Mouse (Mus musculus): Measurements from ENCODE around the gene Abhd11.
"Not testable (repeated sequence)": the region's sequence is repeated elsewhere in the genome, so short reads cannot be mapped to it uniquely, and the experiment has no call there.

Abhd11 gene

GRCm38 (mm10) chr5:135008671-135009589, at the start of gene Abhd11:
Abhd11 (plus strand) TSS chr5:135009152.
- peak; percentile 86 to 91 for DNase-seq (ENCODE audit: low spot score in 2 of 2)

- no peak for DNase-seq (ENCODE audit: low spot score in 2 of 2)
Observed at GRCm38 (mm10) chr5:134960430-134960829, 48.5 kb upstream of the Abhd11 start.

- DNase-seq (ENCODE audit: low spot score in 2 of 2): no peak
Observed at GRCm38 (mm10) chr5:134961519-134961918, 47.4 kb upstream of the Abhd11 start.

- no peak for DNase-seq (ENCODE audit: low spot score in 2 of 2)
Observed at GRCm38 (mm10) chr5:134963546-134963945, 45.4 kb upstream of the Abhd11 start.

GRCm38 (mm10) chr5:134964655-134965054, 44.3 kb upstream of the Abhd11 start:
- DNase-seq (ENCODE audit: low spot score in 2 of 2): not testable (repeated sequence)

- peak; percentile 53 to 61 for DNase-seq (ENCODE audit: low spot score in 2 of 2)
Observed at GRCm38 (mm10) chr5:134965473-134965851, 43.5 kb upstream of the Abhd11 start.

GRCm38 (mm10) chr5:134965852-134966821, 42.8 kb upstream of the Abhd11 start:
- DNase-seq (ENCODE audit: low spot score in 2 of 2): peak in 1 of 2 experiments; percentile 4

GRCm38 (mm10) chr5:134967164-134967944, 41.6 kb upstream of the Abhd11 start:
- no peak for DNase-seq (ENCODE audit: low spot score in 2 of 2)

GRCm38 (mm10) chr5:134970671-134971070, 38.3 kb upstream of the Abhd11 start:
- DNase-seq (ENCODE audit: low spot score in 2 of 2): no peak

GRCm38 (mm10) chr5:134973081-134973480, 35.9 kb upstream of the Abhd11 start:
- DNase-seq (ENCODE audit: low spot score in 2 of 2): no peak

- DNase-seq (ENCODE audit: low spot score in 2 of 2): no peak
Observed at GRCm38 (mm10) chr5:134973526-134973925, 35.4 kb upstream of the Abhd11 start.

- no peak for DNase-seq (ENCODE audit: low spot score in 2 of 2)
Observed at GRCm38 (mm10) chr5:134974294-134974693, 34.7 kb upstream of the Abhd11 start.

- DNase-seq (ENCODE audit: low spot score in 2 of 2): no peak
Observed at GRCm38 (mm10) chr5:134974921-134975320, 34.0 kb upstream of the Abhd11 start.

- no peak for DNase-seq (ENCODE audit: low spot score in 2 of 2)
Observed at GRCm38 (mm10) chr5:134976164-134976563, 32.8 kb upstream of the Abhd11 start.

GRCm38 (mm10) chr5:134976577-134977250, 32.2 kb upstream of the Abhd11 start:
- no peak for DNase-seq (ENCODE audit: low spot score in 2 of 2)

- DNase-seq (ENCODE audit: low spot score in 2 of 2): no peak
Observed at GRCm38 (mm10) chr5:134977837-134978236, 31.1 kb upstream of the Abhd11 start.

GRCm38 (mm10) chr5:134981149-134981548, 27.8 kb upstream of the Abhd11 start:
- no peak for DNase-seq (ENCODE audit: low spot score in 2 of 2)

GRCm38 (mm10) chr5:134983111-134983510, 25.8 kb upstream of the Abhd11 start:
- no peak for DNase-seq (ENCODE audit: low spot score in 2 of 2)

- DNase-seq (ENCODE audit: low spot score in 2 of 2): no peak
Observed at GRCm38 (mm10) chr5:134983771-134984170, 25.2 kb upstream of the Abhd11 start.

GRCm38 (mm10) chr5:134985633-134986297, 23.2 kb upstream of the Abhd11 start, which contains the start of gene Cldn3:
Cldn3 (plus strand) TSS chr5:134986214.
- DNase-seq (ENCODE audit: low spot score in 2 of 2): no peak

Data from frontal cortex, postnatal 25 days (tissue).